Mouse (Mus musculus) adipocyte (in vitro differentiated cells): ENCODE results near the gene Klhl30.

Source experiments
- DNase-seq: peaks from one replicate; pipeline ENCODE4 v3.0.0-alpha.2; 2016; ENCODE audit warnings: low spot score

Klhl30 gene

GRCm38 (mm10) chr1:91364822-91365644, 14.2 kb downstream of the Klhl30 start:
- DNase-seq, result no peak

- DNase-seq, result no peak
These were observed 15.0 kb downstream of the Klhl30 start for GRCm38 (mm10) chr1:91365816-91366214.

DNA sequence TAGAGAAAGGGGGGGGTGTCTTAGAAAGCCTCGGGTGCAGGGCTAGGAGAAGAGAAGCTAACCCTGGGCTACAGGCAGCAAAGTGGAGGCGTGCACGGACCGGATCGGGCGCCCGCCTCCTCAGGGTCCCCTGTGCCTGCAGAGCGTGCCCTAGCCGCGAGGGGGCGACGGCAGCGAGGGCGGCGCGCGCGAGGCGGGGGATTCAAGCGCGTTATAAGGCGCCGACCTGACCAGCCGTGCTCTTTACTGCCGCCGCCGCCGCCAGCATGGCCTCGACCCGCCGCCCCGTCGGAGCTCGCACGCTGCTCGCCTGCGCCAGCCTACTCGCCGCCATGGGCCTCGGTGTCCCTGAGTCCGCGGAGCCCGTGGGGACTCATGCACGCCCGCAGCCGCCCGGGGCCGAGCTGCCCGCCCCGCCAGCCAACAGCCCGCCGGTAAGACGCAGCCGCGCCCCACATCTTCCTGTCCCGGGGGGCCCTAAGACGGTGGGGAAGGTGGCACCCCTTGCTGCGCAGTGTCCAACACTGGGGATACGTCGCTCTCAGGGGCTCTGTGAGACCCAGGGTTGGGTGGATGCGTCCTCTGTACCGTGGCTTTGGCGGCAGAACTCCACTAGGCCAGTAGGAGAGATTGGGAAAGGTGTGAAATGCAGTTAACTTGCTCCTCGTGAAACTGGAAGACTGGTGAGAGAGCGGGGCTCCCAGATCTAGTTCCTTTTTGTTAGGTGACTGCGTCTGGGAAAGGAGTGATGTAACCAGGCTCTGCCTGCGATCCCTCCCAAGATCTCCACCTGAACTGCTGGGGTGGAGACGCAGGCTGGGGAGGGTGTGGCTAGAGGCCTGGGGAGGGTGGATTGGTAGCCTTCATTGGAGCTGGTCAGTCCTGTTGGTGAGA, 15.6 kb downstream of the Klhl30 start, which contains the start of gene Erfe:
TSS of gene Erfe (plus strand) at position 216 of the 894 bp plus-strand sequence.
- DNase-seq, result no peak

DNA sequence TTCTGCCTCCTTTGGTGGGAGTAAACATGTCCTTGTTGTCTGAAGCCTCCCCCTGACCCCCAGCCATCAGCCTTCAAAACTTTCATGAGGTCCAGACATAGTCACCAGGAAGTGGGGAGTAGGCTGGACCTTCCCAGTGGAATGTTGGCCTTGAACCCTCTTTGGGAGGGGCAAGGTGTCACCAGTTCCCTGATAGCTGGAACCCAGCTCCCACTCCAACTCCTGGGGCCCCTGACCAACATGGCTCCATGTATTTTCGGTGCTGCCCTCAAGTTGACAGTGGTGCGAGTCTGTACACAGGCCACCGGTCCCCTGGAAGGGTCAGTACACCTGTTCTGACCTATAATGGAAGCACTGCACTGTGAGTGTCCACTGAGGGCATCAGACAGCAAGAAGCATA, 16.5 kb downstream of the Klhl30 start:
- no peak for DNase-seq

- DNase-seq, result no peak
These were observed 18.6 kb downstream of the Klhl30 start for GRCm38 (mm10) chr1:91369408-91369807.

GRCm38 (mm10) chr1:91370055-91370454, 19.2 kb downstream of the Klhl30 start:
- DNase-seq, result no peak

DNA sequence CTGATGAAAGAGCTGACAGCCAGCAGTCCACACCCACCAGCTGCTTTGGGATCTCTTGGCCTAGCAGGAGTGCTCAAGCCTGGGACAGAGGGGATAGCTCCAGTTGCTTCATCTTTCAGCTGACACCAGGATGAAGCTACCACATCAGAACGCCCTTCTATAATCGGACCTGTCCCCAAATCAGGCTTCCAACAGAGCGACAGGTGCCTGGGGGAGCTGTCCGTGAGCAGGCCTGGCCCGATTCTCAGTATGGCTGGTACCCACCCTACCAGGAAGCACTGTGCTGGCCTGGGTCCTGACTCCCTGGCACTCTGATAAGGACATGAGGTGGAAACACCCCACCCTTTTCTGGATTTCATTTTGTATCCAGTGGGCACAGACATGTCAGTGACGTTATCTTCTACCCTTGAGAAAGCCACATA, 22.6 kb downstream of the Klhl30 start:
- no peak for DNase-seq

DNA sequence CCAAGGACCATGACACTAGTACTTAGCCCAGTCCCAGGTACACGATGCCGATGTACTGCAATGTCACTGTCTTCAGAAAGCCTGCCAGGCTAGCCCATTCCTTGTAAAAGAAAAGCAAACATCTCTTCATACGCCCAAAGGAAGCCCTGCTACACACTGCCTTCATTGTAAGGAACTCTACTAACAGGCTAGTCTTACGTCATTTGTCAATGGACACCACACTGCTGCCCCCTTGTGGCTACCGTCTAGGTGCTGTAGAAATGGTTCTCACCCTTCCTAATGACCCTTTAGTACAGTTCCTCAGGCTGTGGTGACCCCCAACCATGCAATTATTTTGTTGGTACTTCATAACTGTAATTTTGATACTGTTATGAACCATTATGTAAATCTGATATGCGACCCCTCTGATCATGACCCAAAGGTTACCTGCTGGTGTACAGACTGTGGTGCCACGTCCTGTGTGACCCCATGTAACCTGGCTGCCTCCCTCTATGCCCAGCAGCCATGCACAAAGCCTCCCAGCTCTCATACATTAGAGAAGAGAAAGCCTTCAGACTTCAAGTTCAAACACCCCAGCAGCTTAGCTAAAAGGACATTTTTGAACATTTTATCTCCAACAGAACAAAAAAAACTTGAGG, 29.8 kb downstream of the Klhl30 start:
- peak; percentile 85 for DNase-seq

- no peak for DNase-seq
These were observed 30.3 kb downstream of the Klhl30 start for GRCm38 (mm10) chr1:91381091-91381471.

GRCm38 (mm10) chr1:91390369-91390768, 39.6 kb downstream of the Klhl30 start:
- DNase-seq, result no peak

GRCm38 (mm10) chr1:91397927-91398259, 47.1 kb downstream of the Klhl30 start:
- DNase-seq, result peak; percentile 36

DNA sequence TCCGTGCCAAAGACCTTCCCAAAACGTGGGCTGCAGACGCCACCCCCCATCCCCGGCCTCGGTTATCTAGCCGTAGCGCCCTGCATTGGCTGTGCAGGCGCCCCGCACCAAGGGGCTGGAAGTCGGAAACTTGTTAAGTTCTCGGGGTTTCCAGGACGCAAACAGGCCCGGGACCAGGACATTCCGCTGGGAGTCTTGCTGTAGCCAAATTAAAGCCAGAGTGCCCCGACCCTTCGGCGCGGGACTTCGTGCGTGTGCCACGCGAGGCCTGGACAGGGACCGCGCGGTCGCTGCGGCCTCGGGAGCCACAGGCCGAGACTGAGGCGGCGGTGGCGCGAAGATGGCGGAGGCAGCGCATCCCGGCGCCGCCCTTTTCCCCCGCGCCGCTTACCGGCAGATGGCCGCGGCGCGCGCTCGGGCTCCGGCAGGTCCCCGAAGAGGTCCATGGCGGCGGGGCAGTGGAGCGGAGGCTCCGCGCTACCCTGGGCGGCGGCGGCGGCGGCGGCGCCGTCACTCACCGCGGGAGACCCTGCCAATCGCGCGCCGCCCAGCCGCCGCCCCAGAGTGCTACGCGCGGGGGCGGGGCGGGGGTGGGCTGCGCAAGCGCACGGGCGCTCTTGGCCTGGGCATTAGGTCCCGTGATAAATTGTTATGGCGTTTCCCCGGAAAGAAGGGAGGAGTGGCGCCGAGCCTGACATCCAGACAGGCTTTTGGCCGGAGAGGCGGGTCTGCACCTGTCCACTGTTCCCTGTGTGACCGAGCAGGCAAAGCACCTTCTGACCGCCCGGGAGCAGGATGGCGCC, 47.6 kb downstream of the Klhl30 start, which contains the start of gene Ilkap:
TSS of gene Ilkap (minus strand) at position 556 of the 803 bp plus-strand sequence.
- DNase-seq, result peak; percentile 89

DNA sequence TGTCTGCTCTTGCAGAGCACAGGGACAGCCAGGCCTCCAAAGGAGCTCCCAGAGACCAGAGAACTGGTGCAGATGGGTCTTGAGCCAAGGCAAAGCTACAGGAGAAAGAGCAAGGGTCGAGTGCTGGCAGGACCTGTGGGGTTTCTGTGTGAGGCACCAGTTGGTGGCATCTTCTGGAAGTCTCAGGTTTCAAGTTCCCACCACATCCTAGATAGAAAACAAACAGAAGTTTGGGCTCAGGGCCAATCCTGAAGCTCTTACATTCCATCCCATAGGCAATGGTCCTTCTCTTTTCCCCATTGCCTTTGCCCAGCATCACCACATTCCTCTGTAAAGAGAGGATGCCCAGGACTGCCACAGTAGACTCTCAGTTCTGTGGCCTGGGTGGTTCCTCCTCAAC, 54.2 kb downstream of the Klhl30 start:
- DNase-seq, result no peak

GRCm38 (mm10) chr1:91405406-91406169, 54.8 kb downstream of the Klhl30 start:
- DNase-seq, result no peak

- DNase-seq, result no peak
These were observed 57.0 kb downstream of the Klhl30 start for GRCm38 (mm10) chr1:91407819-91408218.

DNA sequence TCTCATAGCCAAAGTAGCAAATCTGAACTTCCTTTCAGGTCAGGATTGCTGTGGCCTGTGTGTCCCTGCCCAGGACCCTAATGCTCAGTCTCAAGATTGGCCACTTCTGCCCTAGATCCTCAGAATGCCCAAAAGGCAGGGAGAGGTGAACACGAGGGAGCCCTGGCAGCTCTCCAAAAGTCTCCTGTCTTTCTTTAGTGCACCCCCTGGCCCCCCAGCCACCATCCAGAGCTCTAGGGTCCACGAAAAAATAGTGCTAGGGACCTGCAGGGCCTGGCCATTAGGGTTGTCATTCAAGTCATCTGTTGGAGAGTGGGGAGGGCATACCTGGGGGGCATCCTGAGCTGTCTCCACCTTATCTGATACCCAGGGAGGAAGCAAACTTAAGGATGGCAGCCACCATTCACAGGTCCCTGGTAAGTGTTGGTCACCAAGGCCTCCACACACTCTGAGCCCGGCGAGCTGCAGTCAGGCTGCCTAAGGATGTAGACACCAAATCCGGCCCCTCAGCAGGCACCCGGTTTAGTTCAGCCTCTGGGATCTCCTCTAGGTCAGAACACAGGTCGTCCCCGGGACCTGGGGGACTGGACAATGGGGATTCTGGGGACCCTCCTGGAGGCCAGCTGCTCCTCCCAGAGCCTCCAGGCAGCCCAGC, 60.9 kb downstream of the Klhl30 start:
- no peak for DNase-seq
